Mouse (Mus musculus) cerebellum, postnatal 4 days (tissue): ENCODE results near the gene Pebp1.

Experiments used
- DNase-seq, 2 experiments: peaks; one replicate each; pipeline ENCODE4 v3.0.0; 2022; ENCODE audit warnings: low spot score in 2 of 2, mixed read lengths in 1 of 2

Gene Pebp1

DNA sequence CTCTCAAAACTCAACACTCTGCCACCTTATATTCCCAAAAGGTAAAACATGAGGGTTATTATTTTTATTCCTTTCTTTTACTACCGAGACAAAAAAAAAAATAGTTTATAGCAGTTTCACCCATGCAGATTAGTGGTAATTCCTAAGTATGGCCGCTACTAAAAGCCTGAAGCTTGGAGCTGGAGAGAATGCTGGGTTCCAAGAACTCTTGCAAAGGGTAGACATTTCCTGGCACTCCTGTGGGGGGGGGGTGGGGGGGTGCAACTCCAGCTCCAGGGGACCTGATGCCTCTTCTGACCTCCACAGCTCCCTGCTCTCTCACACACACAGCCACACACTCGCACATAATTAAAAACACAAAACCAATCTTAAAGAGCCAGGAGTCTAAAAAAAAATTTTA is 1.1 kb downstream of the Pebp1 start:
- no peak for DNase-seq

- DNase-seq: no peak
Observed at GRCm38 (mm10) chr5:117285266-117285665, 2.2 kb downstream of the Pebp1 start.

- no peak for DNase-seq
Observed at GRCm38 (mm10) chr5:117284682-117285081, 2.7 kb downstream of the Pebp1 start.

DNA sequence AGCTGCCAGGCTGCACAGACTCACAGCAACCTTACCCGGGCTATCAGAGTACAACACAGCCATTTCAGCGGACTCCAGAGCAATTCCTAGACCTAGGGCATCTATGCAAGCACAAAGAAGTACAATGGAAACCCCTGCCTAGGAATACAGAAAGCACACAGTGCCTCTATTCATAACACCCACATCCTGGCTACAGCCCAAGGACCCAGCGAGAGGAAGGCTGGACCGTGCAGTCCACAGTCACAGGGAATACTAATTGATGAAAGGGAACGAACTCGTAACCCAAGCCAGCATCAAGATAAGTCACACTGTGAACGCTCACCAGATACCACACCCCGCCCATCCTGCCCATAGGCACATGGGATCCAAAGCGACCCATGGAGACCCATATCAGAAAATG is 3.4 kb downstream of the Pebp1 start:
- no peak for DNase-seq

DNA sequence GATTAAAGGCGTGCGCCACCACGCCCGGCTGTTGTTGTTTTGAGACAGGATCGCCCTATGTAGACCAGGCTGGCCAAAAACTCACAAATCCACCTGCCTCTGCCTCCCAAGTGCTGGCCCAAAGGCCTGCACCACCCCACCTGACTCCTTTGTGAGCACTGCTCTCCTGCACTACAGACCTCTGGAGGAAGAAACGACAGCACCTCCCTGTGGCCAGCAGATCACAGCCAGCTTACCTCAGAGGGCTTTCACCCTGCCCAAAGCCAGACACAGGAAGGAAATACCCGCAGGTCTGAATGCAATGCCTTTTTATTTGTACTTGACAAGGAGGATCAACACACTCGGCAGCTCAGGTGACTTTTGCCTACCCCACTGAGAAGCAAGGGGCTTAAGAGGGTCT is 5.1 kb downstream of the Pebp1 start:
- no peak for DNase-seq

- DNase-seq: no peak
Observed at GRCm38 (mm10) chr5:117281536-117281935, 5.9 kb downstream of the Pebp1 start.

DNA sequence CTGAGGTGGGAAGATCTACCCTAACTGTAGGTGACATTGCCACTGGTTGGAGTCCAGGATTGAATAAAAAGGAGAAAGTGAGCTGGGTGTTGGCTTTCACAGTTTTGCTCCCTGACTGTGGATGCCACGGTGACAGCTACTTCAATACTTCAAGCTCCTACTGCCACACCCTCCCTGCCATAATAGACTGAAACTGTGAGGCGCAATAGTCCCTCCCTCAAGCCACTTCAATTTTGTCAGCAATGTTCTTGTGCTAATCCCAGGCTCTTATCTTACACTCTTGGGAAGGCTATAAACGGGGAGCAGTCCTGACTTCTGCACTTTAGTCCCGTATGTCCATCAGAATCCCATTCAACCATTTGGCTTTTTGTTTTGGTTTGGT is 7.8 kb downstream of the Pebp1 start:
- no peak for DNase-seq

GRCm38 (mm10) chr5:117278809-117279668 is 8.4 kb downstream of the Pebp1 start:
- DNase-seq: no peak

DNA sequence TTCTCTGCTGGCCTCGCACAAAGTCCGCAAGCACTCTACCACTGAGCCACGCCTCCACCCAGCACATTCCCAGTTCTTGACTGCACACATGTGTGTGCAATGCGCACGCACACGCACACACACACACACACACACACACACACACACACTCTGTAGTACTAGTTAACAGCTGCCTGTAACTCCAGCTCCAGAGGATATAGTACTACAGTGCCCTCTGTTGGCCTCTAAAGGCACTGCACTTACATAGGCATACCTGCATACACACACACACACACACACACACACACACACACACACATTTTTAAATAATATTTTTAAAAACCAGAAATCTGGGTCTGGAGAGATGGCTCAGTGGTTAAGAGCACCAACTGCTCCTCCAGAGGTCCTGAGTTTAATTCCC is 9.6 kb downstream of the Pebp1 start:
- no peak for DNase-seq

DNA sequence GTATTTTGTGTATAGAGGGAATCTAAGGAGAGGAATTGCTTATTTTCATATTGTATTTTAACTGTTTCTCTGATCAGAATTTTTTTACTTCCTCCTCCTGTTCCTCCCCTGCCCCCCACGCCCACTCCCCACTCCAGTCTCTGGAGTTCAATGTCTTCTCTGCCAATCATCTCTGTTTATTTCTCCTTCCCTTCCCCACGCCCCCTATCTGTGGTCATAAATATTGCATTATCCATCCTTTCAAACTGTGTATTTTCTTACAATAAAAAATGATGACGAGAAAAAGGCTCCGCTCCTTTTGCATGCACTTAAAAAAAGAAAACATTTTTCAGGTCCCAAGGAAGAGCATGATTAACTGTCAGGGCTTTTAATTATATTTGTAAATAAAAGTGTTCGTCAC is 12.6 kb downstream of the Pebp1 start:
- no peak for DNase-seq

- DNase-seq: no peak
Observed at GRCm38 (mm10) chr5:117271945-117272344, 15.5 kb downstream of the Pebp1 start.

DNA sequence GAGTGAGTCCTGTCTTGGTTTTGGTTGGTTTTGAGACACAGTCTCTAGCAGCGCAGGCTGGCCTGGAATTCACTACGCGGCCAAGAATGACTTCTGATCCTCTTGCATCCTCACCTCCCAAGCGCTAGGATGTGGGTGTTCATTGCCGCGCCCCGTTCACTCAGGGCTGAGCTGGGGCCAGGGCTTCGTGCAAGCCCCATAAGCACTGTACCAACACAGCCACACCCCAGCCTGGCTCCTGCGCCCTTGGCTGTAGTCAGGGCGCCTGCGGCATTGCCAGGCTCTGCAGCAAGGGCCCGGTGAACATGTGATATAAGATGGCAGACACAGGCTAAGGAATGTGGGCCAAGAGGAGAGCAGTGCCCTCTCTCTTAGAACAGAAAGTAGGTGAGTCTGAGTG is 18.0 kb downstream of the Pebp1 start:
- no peak for DNase-seq

DNA sequence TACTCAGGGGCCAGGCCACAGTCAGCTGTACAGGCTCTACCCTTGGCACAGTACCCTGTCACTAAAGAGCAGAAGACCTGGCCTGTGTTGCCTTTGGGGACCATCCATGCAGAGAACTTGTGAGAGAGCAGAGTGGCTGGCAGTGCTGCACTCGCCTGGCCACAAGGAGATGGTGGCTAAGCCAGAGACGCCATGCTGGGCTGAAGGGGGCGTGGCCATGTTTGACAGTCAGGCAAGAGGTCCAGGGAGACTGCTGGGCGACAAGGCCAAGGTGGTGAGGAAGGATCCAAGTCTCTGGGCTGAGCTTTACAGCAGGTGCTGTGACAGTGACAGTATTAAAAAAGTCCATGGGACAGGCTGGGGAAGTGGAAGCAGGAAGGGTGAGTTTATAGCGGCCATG is 18.7 kb downstream of the Pebp1 start:
- no peak for DNase-seq

DNA sequence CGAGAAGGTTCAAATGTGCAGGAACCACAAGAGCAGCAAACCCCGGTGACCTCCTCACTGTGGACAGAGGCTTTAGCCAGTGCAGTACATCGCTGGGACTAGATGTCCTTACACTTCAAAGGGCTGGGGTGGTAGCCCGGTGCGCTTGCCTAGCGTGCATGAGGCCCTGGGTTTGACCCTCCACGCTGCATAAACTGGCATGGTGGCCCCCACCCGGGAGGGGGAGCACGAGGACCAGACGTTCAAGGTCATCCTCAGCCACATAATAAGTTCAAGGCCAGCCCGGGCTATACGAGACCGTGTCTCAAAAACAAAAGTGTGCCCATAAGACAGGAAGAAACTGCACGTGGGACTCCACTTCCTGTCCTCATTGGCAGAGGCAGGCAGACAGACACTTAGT is 19.5 kb downstream of the Pebp1 start:
- no peak for DNase-seq

DNA sequence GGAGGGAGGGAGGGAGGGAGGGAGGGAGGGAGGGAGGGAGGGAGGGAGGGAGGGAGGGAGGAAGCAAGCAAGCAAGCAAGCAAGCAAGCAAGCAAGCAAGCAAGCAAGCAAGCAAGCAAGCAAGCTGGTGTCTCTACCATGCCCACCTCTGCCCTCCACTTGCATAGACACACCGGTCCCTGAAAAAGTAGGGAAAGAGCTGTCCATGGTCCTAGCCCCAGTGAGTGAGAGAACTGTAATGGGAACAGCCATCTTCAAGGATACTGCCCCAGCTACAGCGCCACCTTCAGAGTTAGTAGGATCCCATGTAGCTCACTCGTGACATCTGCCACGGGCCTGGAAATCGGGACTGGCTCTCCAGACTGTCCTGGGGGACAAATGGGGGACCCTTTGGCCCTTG is 22.7 kb downstream of the Pebp1 start:
- no peak for DNase-seq

- no peak for DNase-seq
Observed at GRCm38 (mm10) chr5:117263566-117263965, 23.9 kb downstream of the Pebp1 start.

- DNase-seq: no peak
Observed at GRCm38 (mm10) chr5:117258276-117258675, 29.1 kb downstream of the Pebp1 start.

DNA sequence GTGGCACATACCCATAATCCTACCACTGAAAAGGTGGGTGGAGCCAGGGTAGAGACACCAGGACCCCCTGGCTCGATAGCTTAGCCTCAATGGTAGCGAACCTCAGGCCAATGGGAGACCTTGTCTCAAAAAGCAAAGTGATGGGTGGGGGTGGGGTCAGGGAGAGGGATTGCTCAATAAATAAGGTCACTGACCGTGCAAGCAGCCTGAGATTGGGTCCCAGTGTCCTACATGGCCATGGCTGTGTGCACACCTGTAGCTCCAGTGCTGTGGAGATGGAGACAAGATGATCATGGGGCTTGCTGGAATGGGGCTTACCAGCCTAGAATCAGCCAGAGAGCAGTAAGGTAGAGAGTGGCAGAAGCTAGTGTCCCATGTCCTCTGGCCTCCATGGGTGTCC is 35.7 kb downstream of the Pebp1 start:
- DNase-seq: no peak

- DNase-seq: no peak
Observed at GRCm38 (mm10) chr5:117250796-117251195, 36.6 kb downstream of the Pebp1 start.

GRCm38 (mm10) chr5:117248351-117248750 is 39.1 kb downstream of the Pebp1 start:
- no peak for DNase-seq

GRCm38 (mm10) chr5:117245170-117245569 is 42.3 kb downstream of the Pebp1 start:
- no peak for DNase-seq

DNA sequence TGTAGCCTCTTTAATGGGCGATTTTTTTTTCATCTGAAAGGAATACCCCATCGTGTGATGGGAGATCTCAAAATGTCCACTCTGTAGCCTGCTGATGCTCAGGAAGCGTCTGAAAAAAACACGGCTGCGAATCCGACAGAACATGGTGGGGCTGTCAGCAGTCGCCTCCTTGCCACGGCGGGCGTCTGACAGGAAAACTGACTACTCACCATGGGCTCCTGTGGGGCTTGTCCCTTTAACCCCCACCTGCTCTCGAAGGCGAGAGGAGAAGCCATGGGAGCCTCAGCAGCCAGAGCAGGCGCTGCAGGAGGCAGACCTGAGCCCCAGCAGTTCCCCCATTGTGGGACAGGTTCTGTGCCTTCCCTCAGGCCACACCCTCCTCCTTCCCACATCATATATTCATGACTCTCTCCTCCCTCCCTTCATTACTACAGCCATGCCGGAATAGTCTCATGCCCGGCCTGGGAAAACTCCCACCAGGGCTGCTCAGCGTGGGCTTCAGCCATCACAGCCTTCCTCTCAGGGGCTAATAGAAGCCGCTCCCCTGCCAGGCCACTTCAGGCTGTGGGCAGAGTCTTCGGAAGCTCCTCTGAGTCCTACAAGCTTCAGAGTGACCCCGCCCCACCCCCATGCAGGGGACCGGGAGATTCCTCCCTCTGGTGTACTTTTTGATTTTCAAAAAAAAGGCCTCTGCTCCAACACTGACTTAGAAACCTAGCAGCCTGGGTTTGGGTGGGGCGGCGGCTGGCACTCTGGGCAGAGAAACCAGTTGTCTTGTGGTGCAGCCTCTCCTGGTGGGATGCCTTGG is 44.5 kb downstream of the Pebp1 start:
- peak in 1 of 2 experiments; percentile 12 for DNase-seq

DNA sequence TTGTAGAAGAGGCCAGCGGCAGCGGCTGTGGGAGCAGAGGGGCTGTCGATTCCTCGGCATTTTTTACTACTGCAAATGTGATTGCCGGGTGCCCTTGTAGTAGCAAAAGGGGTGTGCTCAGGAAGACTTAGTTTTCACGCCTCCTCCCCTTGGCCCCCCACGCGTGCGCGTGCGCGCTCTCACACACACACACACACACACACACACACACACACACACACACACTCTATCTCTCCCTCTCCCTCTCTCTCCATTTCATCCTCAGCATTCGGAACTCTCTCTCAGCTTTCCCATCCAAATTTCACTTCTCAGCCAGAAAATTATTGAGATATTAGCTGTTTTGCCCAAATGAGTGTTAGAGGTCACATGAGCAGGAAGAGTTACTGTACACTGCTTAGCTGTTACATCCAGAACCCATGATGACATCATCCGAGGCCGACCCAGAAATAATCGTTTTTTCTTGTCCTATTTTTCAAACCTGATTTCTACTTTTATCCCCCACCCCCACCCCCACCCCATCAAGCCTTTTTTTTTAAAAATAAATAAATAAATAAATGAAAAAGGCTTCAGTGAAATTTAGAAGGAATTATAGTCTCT is 45.4 kb downstream of the Pebp1 start:
- peak in 1 of 2 experiments; percentile 47 for DNase-seq
